Mouse (Mus musculus): Measurements from ENCODE around the gene Fam71e1.

- no peak for TF ChIP-seq CTCF (conservative IDR thresholded peaks at IDR 0.05; ENCODE audit: insufficient read depth, insufficient read length, low read depth, low read length)
- no peak for TF ChIP-seq POLR2A (IDR thresholded peaks at IDR 0.05; ENCODE audit: low read depth, low read length)
Observed at GRCm38 (mm10) chr7:44537009-44537408, 40.6 kb downstream of the Fam71e1 start.

All from kidney, adult 2 months (tissue).